Mouse (Mus musculus) ES-CJ7 (cell line): Measurements from ENCODE around the gene Tmem178b.
A peak's percentile ranks its signal among the peaks of the same experiment; 100 is the strongest.

ENCODE experiments used
- DNase-seq: peaks from one replicate; pipeline ENCODE4 v3.0.0; 2011; ENCODE audit warnings: low read depth, low spot score

Tmem178b gene

DNA sequence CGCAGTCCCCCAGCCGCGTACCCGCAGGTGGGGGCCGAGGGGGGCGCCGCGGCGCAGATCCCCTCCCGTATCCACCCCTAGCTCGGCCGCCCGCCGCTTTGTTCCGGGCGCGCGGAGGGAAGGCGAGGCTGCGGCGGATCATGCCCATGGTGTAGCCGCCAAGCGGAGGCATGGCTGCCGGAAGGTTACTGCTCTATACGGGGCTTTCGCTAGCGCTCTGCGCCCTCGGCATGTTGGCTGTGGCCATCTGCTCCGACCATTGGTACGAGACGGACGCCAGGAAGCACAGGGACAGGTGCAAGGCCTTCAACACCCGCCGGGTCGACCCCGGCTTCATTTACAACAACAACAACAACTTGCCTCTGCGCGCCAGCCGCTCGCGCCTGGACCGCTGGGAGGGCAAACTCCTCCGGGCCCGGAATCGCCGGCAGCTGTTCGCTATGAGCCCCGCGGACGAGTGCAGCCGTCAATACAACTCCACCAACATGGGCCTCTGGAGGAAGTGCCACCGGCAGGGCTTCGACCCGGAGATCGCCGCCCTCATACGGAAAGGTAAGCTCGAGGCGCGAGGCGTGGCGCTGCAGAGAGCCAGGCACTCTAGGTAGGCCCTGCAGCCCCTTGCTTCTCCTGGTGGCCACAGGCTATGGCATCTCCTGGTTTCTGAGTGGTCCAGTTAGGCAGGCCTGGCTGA, at the start of gene Tmem178b:
TSS of gene Tmem178b (plus strand) at position 371 of the 691 bp plus-strand sequence.
- peak; percentile 57 for DNase-seq

DNA sequence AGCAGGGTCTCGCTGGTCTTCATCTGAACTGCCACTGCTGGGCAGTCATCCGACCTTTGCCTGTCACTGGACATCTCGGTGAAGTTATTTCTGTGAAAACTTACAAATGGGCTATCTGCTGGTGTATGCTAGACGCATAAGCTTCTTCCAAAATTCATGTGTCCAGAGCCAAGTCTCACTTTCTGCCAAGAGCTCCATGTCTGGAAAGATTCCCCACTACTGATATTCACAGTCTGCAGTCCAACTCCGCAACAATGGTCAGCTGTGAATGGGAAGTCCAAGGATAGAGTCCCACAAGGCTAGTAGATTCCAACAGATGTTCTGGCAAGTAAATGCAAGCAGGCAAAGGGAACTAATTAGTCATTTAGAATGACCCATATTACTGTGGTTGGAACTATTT, 44.3 kb upstream of the Tmem178b start:
- no peak for DNase-seq

GRCm38 (mm10) chr6:39843698-39844342, 29.3 kb upstream of the Tmem178b start:
- no peak for DNase-seq

DNA sequence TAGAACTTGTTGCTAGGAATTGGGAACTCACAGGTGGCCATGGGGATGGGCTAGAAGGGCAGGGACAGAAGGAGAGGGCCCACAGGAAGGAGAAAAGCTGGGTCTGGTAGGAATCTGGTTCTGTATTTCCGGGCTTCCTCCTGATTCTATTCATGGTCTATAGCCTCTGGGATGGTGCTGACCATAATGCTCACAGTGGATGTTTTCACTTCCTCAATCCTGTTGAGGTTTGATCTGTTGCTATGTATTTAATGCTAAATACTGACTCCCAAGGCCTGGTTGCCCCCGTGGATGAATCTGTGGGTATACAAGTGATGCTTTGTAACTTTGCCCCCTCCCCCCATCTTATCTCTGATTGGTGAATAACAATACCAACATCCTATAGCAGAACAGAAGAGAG, 25.5 kb upstream of the Tmem178b start:
- no peak for DNase-seq

DNA sequence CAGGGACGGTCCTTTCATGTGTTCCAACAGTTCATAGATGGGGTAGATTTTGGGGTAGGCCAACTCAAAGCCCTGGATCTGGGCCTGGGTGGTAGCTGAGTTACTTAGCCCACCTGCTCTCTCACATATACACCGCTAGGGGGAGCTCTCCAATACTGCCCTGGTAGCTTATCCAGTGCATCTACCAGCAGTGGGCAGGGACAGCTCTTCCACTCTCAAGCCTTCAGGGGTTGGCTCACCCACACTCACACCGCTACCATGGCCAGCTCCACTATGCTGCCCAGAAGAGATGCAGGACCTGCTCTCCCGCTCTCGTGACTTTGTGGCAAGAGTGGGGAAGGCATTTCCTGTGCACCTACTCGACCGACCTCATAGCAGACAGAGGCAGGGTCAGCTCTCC, 24.3 kb upstream of the Tmem178b start:
- peak; percentile 87 for DNase-seq

- no peak for DNase-seq
These were observed 23.4 kb upstream of the Tmem178b start for GRCm38 (mm10) chr6:39849667-39850066.

DNA sequence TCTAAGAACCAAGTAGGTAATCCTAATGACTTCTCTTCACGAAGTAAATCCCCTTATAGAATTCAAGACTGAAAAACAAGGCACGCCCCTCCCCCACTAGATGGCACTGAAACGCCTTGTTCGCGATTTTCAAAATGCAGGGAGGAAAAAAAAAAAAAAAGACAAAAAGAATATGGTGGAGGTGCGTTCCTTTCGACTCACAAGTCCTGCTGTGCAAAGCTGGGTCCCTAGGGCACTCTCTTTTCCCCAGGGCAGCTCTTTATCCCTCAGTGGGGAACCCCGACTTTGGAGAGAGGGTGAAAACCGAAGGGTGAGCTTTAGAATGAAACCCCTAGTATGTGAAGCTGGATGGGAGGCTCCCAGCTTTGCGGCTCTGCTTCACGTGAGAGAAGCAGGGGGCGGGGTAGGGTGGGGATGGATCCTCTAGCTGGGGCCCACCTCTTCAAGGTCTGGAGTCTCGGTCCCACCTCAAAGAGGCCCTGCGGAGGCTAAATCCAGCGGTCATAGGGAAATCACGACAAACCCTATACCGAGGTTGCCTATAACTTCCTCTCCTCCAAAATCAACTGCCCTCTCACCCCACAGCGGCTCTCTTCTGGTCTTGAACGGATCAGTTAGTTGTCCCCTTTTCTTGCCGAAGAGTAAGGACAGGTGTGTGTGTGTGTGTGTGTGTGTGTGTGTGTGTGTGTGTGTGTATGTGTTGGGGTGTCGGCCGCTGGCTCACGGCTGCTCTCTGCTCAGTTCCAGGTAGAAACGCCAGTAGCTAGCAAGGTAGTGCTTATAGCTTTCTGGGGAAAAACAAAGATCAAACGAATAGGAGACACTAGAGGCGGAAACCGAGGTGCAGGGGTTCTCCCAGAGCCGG, 2.6 kb upstream of the Tmem178b start:
- DNase-seq: peak; percentile 66

GRCm38 (mm10) chr6:39871381-39872305, 1.4 kb upstream of the Tmem178b start:
- peak; percentile 75 for DNase-seq

DNA sequence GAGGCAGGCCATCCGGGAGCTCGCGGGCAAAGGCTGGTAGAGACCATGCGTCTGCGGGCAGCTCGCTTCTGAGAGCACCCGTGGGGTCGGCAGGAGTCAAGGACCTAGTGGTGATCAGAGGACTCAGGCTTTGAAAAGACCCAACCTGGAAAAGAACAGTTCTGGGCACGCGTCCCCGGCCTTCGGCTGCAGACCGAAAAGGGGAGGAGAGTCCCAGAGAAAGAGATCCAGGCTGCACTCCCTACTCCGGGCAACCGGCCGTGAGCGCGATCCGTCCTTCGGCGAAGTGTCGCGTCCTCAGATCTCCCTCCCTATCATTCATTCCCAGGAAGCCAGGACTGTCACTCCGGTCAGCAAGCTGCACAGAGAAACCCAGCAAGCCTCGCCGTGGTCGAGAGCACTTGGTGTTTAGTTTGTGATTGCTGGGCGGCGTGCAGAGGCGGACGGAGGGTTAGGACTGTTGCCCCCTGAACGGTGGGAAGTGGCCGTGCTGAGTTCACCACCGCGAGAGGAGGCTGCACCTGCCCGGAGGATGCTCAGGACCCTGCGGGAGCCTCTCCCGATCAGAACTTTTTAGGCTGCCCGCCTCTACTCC, 668 bp upstream of the Tmem178b start:
- DNase-seq: peak; percentile 60

- DNase-seq: no peak
These were observed 2.1 kb downstream of the Tmem178b start for GRCm38 (mm10) chr6:39875186-39875585.

GRCm38 (mm10) chr6:39876444-39876843, 3.4 kb downstream of the Tmem178b start:
- no peak for DNase-seq

DNA sequence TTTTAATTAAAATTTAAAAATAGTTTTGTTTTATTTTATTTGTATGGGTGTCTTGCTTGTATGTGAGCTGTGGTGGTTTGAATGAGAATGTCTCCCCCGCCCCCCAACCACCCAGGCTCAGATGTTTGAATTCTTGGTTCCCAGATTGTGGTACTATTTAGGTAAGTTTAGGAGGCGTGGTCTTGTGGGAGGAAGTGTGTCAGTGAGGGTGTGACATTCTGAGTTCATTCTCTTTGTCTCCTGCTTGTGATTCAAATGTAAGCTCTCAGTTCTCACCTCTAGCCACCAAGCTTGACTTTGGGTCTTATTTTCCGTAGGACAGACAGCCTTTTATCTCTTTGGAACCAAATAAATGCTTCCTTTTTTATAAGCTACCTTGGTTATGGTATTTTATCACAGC, 17.7 kb downstream of the Tmem178b start:
- DNase-seq: peak; percentile 79

DNA sequence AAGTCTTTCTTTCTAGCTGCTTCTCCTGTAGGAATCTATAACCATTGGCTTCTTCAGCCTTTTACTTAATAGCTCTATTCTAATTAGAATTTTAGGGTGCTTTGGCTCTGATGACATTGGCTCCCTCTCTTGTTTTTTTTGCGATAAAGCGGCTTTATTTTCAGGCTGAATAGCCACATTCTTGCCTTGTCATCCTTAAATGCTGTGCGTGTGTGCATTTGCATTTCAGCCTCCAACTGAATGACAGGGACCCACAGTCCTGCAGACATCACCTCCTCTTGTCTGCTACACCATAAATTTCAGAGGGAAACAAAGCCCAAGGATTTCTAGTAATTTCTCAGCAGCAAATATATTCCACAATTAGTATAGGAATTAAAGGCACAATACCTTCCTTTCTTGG, 23.4 kb downstream of the Tmem178b start:
- no peak for DNase-seq

- DNase-seq: no peak
These were observed 26.2 kb downstream of the Tmem178b start for GRCm38 (mm10) chr6:39899231-39899630.

DNA sequence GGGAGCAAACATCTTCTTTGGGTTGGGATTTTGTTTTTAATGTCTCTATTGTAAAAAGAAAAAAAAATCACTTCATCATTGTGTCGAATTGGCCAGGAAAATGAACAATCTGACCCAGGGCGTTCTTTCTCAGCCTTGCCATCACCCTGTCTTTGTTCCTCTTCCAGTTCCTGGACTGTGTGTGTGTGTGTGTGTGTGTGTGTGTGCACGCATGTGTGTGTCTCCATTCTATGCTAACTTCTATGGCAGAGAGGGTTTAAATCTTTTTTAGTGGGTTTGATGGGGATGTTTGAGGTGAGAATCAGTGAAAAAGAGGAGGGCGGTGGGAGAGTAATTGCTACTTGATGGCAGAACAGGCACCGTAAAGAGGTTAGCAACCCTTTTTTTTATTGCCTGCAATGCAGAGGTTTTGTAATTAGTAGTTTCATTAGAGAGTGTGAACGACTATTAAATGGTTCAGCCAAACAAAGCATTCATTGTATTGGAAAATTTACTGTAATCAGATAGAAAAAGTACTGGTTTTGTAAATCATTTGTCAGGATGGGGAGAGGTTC, 30.2 kb downstream of the Tmem178b start:
- no peak for DNase-seq

- no peak for DNase-seq
These were observed 30.8 kb downstream of the Tmem178b start for GRCm38 (mm10) chr6:39903845-39904244.

- no peak for DNase-seq
These were observed 41.9 kb downstream of the Tmem178b start for GRCm38 (mm10) chr6:39914956-39915355.

- DNase-seq: no peak
These were observed 42.7 kb downstream of the Tmem178b start for GRCm38 (mm10) chr6:39915636-39916281.

GRCm38 (mm10) chr6:39916514-39916913, 43.4 kb downstream of the Tmem178b start:
- no peak for DNase-seq

GRCm38 (mm10) chr6:39917242-39917641, 44.2 kb downstream of the Tmem178b start:
- no peak for DNase-seq
